Mouse (Mus musculus) spleen, adult 2 months (tissue): ENCODE data around the gene B3gat2.

Experiments
- CTCF ChIP-seq: fragments of 200-500 bp; IDR thresholded peaks from 2 replicates; pipeline ENCODE4 v1.5.1; 2011; ENCODE audit warnings: mild to moderate bottlenecking, inconsistent platforms; ENCODE audit not compliant: insufficient read depth, insufficient read length, insufficient replicate concordance; ENCODE audit errors: extremely low read depth
- POLR2A ChIP-seq: fragments of 200-500 bp; IDR thresholded peaks from 2 replicates; pipeline ENCODE4 v1.6.1; 2011; ENCODE audit warnings: low read depth, low read length, inconsistent platforms

- no peak for TF ChIP-seq CTCF
- no peak for TF ChIP-seq POLR2A
Observed at GRCm38 (mm10) chr1:23754967-23755366, 6.6 kb upstream of the B3gat2 start.
